Comparison of ENCODE assay signal across 8 mouse cellular contexts in genomic region chr2:156324116-156324588, GRCm38 (mm10). TPM values are rescaled to one million over a fixed set of nuclear protein-coding genes. Genes with fewer than 3 reads are reported as not detected.
A peak's percentile ranks its signal among the peaks of the same experiment; 100 is the strongest.
DNase-seq lines count a peak whose midpoint lies in the region; ATAC-seq lines count a peak whose summit lies in the region.

No protein-coding gene starts in this region.

- no peaks in the 10 kb centered on the region for H3K27me3 ChIP-seq in liver, embryonic 15.5 days
- H3K27me3 ChIP-seq in hindbrain, embryonic 14.5 days (ENCODE audit: control insufficient read depth, insufficient read depth, low read length) = no peaks in the 10 kb centered on the region
- H3K27me3 ChIP-seq in neural tube, embryonic 15.5 days (replicated peaks) = no peaks in the 10 kb centered on the region

- peaks cover 16% of the 10 kb centered on the region for H3K4me1 ChIP-seq in liver, embryonic 15.5 days (replicated peaks)
- H3K4me1 ChIP-seq in hindbrain, embryonic 14.5 days (replicated peaks; ENCODE audit: control insufficient read depth, insufficient read depth, low read length) = no peaks in the 10 kb centered on the region
- H3K4me1 ChIP-seq in neural tube, embryonic 15.5 days = no peaks in the 10 kb centered on the region

- peak; percentile 17 for DNase-seq in gastrocnemius, postnatal 14 days
- DNase-seq in gastrocnemius, adult 8-10 months (ENCODE audit: low spot score in 2 of 2) = no peak
- DNase-seq in c-Kit-positive CD71-positive TER-119-negative erythroid progenitor cells, embryonic 14.5 days (ENCODE audit: low read depth) = peak; percentile 67
- peak; percentile 37 to 53 for DNase-seq in heart, postnatal 14 days
- peak; percentile 34 to 42 for DNase-seq in right cerebral cortex, postnatal 36 days (ENCODE audit: low spot score in 2 of 2)
- no peak for DNase-seq in hindbrain, embryonic 14.5 days (ENCODE audit: low spot score)

- H3K27ac ChIP-seq in liver, embryonic 15.5 days (replicated peaks) = peak overlapping the region; percentile 62
- H3K27ac ChIP-seq in hindbrain, embryonic 14.5 days = no peak overlapping the region
- H3K27ac ChIP-seq in neural tube, embryonic 15.5 days (replicated peaks) = no peak overlapping the region

- H3K4me2 ChIP-seq in liver, embryonic 15.5 days = peak overlapping the region; percentile 40
- H3K4me2 ChIP-seq in hindbrain, embryonic 14.5 days (replicated peaks) = no peak overlapping the region
- no peak overlapping the region for H3K4me2 ChIP-seq in neural tube, embryonic 15.5 days

- no peak overlapping the region for H3K9ac ChIP-seq in liver, embryonic 15.5 days
- H3K9ac ChIP-seq in hindbrain, embryonic 14.5 days = no peak overlapping the region
- H3K9ac ChIP-seq in neural tube, embryonic 15.5 days (replicated peaks) = no peak overlapping the region

- no peaks in the 10 kb centered on the region for H3K36me3 ChIP-seq in liver, embryonic 15.5 days (replicated peaks)
- H3K36me3 ChIP-seq in hindbrain, embryonic 14.5 days (replicated peaks; ENCODE audit: control insufficient read depth, insufficient read depth) = no peaks in the 10 kb centered on the region
- H3K36me3 ChIP-seq in neural tube, embryonic 15.5 days = peaks cover 4% of the 10 kb centered on the region; the same call in 1 of the 2 replicates

- WGBS in liver, embryonic 15.5 days (ENCODE audit: insufficient replicate concordance) = 6% methylated on average over 6 of the region's 6 CpGs
- WGBS in hindbrain, embryonic 14.5 days = 75% methylated on average over 6 of the region's 6 CpGs
- 78% methylated on average over 6 of the region's 6 CpGs for WGBS in neural tube, embryonic 15.5 days

- intact Hi-C loops in gastrocnemius, postnatal 14 days (cut with DNase I; ENCODE audit: low total_unique reads) = no loop called here
- intact Hi-C loops in heart, postnatal 14 days (cut with DNase I) = no loop called here

- H3K4me3 ChIP-seq in liver, embryonic 15.5 days (replicated peaks) = no peak overlapping the region
- no peak overlapping the region for H3K4me3 ChIP-seq in hindbrain, embryonic 14.5 days (replicated peaks; ENCODE audit: low read length)
- H3K4me3 ChIP-seq in neural tube, embryonic 15.5 days (replicated peaks) = no peak overlapping the region

- peak; percentile 52; the same call in 1 of the 2 replicates for ATAC-seq in liver, embryonic 15.5 days (ENCODE audit: insufficient read depth)
- ATAC-seq in hindbrain, embryonic 14.5 days (ENCODE audit: low FRiP score) = no peak
- ATAC-seq in neural tube, embryonic 15.5 days (ENCODE audit: low FRiP score) = no peak

- no peaks in the 10 kb centered on the region for H3K9me3 ChIP-seq in liver, embryonic 15.5 days (replicated peaks)
- no peaks in the 10 kb centered on the region for H3K9me3 ChIP-seq in hindbrain, embryonic 14.5 days (ENCODE audit: control insufficient read depth, low read length)
- no peaks in the 10 kb centered on the region for H3K9me3 ChIP-seq in neural tube, embryonic 15.5 days (replicated peaks)

RNA-seq across cellular contexts. Expression of gene Scand1, which starts 11.6 kb away (rescaled TPM):
- total RNA-seq in gastrocnemius, postnatal 14 days (2021) = 10 to 100 TPM; 61.1 to 65.0 TPM
- total RNA-seq in gastrocnemius, adult 8-10 months (2022) = 10 to 100 TPM; 50.0 to 68.3 (median 62.9) TPM
- total RNA-seq in heart, postnatal 14 days (2021) = 10 to 100 TPM; 78.8 to 79.7 TPM
- 26.3 and 28.5 TPM in 2 replicates for polyA plus RNA-seq in liver, embryonic 15.5 days (2015; fragmentation: Nextera tagmentation; extraction: Ambion mirVana)
- 93.0 and 104 TPM in 2 replicates for polyA plus RNA-seq in hindbrain, embryonic 14.5 days (2014; fragmentation: Nextera tagmentation; extraction: Ambion mirVana)
- polyA plus RNA-seq in neural tube, embryonic 15.5 days (2015; fragmentation: Nextera tagmentation; extraction: Ambion mirVana) = 94.0 and 111 TPM in 2 replicates

RNA-seq across cellular contexts. Expression of gene Cnbd2, which starts 12.1 kb away (rescaled TPM):
- total RNA-seq in gastrocnemius, postnatal 14 days (2021) = 1 to 10 TPM; 1.4 to 2.1 TPM
- 1 to 10 TPM in 1 of 4 experiments, under 1 TPM in 3; 0.74 to 1.0 (median 0.85) TPM for total RNA-seq in gastrocnemius, adult 8-10 months (2022)
- total RNA-seq in heart, postnatal 14 days (2021) = 1 to 10 TPM in 1 of 2 experiments, under 1 TPM in 1; 0.91 to 1.5 TPM
- 1.9 and 2.0 TPM in 2 replicates for polyA plus RNA-seq in liver, embryonic 15.5 days (2015; fragmentation: Nextera tagmentation; extraction: Ambion mirVana)
- polyA plus RNA-seq in hindbrain, embryonic 14.5 days (2014; fragmentation: Nextera tagmentation; extraction: Ambion mirVana) = 5.8 and 8.0 TPM in 2 replicates
- 8.1 and 9.2 TPM in 2 replicates for polyA plus RNA-seq in neural tube, embryonic 15.5 days (2015; fragmentation: Nextera tagmentation; extraction: Ambion mirVana)

Comparison
In these comparisons a context has a peak if more than half of its experiments do, and no peak if none do; other contexts are left out.
1. DNase-seq: peak in gastrocnemius, postnatal 14 days (single experiment), c-Kit-positive CD71-positive TER-119-negative erythroid progenitor cells, embryonic 14.5 days (single experiment), heart, postnatal 14 days (2 of 2) and right cerebral cortex, postnatal 36 days (2 of 2); none in gastrocnemius, adult 8-10 months (0 of 2) and hindbrain, embryonic 14.5 days (single experiment).